Mouse (Mus musculus) MEL (cell line): ENCODE measurements around the gene Smlr1.

Experiments
- E2F4 ChIP-seq: IDR thresholded peaks from 2 replicates; pipeline ENCODE4 v1.6.1; 2011; ENCODE audit warnings: low read depth, low read length, improper control_type of control experiment, borderline replicate concordance
- KAT2A ChIP-seq: conservative IDR thresholded peaks from 2 replicates; pipeline ENCODE4 v1.6.1; 2012; ENCODE audit warnings: low read depth, low read length, improper control_type of control experiment, inconsistent platforms
- MYB ChIP-seq: IDR thresholded peaks from 2 replicates; pipeline ENCODE4 v1.6.1; 2011; ENCODE audit warnings: mild to moderate bottlenecking, low read depth, low read length, improper control_type of control experiment

DNA sequence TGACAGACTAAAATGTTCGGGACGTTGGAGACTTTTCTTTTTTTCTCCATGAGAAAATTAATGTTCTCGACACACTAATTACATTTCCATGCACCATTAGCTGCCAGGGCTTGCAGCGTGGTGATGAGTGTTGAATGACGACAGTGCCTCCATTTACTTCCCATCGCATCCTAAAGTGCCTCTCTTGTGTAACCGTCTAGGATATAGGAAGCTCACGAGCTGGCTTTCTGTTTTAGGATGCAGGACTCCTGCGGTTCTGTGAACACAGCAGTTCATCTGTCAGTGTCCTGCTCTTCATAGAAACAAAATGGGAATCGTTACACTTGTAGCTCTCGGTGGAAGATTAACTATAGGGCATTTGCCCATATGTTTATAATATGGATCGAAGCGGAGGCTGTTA, 4.7 kb downstream of the Smlr1 start:
- TF ChIP-seq E2F4 (no peak), MYB (no peak), KAT2A (no peak)
